Mouse (Mus musculus) liver (tissue): ENCODE results near the gene Serpinf1.
"Not testable (repeated sequence)": the region's sequence is repeated elsewhere in the genome, so short reads cannot be mapped to it uniquely, and the experiment has no call there.

Source experiments
- DNase-seq: peaks from one replicate; pipeline ENCODE4 v3.0.0-alpha.2; 2020; ENCODE audit warnings: mixed read lengths

Serpinf1 gene

DNA sequence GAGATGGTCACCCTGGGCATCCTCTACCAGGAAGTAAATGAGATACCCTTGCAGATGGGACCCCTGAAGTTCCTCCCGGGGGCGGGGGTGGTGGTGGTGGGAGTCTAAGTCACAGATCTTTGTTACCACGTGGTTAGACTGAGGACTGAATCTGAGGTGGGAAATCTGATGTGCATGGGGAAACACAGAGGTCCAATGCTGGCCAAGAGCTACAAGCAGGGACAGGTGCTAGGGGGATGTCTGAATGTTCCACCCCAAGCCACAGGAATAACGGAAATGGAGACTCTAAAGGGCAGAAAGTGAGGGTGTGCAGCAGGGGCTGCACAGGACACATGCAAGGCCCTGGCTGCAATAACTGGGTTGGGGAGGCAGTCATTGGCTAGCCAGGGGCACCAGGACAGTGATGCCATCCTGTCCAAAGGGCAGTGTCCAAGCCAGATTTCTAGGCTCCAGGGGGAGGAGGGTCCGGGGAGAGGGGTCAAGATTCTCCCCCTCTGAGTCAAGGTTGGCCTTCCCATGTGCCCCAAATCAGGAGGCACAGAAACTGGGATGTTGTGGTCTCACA lies 1.6 kb downstream of the Serpinf1 start:
- no peak for DNase-seq

DNA sequence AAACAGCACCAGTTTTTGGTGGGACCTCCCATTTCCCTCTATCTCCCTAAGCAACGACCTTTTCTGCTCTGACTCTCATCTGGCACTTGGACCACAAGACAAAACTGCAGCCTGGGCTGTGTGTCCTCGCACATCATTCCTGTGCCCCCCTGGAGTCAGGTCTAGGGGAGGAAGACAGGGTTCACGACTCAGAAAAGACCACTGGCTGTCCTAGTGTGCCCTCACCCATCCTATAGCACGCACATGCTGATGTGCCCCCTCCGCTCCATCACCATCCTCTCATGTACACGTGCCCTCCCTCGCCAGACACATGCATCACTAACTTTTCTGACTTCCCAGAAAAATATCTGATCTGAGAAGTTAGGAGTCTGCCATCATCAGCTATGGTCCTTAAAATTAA lies 2.5 kb downstream of the Serpinf1 start:
- no peak for DNase-seq

DNA sequence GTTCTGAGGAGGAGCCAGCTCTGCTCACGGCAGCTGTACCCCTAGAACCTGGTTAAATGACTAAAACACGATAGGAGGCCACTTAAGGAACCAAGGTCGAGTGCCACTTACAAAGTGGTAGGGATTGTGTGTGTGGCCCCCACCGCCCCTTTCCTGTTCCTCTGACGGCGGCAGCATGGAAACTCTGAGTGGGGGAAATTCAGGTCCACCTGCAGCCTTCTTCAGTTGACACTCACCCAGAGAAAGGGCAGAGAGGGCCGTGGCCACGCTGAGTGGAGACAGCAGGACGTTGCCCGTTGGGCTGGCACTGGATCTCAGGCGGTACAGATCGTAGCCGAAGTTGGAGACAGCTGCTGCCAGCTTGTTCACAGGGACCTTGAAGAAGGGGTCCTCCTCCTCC lies 6.5 kb downstream of the Serpinf1 start:
- DNase-seq, result no peak

DNA sequence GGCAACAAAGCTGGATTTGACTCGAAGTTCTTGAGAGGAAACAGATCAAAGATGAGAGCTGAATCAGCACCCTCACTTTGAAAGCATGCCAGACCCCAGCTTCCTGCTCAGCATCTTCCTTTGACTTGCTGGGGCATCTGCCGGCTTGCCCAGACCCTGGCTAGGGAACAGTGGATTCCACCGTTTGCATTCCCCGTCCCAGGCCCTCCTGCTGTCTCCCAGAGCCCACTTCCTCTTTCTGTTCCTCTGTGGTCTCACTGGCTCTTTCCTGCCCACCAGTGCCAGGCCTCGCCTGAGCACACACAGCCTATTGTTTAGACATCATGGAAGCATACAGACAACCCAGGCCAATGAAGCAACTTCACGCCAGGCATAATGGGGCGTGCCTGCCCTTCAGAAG lies 7.4 kb downstream of the Serpinf1 start:
- no peak for DNase-seq

DNA sequence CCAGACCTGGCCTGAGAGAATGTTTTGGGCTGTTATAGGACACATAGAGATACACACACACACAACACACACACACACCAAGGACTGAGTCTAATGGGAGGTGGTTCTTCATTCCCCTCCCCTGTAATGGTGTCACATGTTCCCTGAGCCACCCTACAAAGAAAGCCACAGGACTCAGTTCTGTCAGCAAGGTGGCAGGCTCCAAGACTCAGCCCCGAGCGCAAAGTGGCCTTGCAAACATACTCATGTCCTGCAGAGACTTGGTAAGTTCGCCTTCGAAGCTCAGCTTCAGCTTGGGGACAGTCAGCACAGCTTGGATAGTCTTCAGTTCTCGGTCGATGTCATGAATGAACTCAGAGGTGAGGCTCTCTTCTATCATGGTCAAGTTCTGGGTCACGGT lies 11.9 kb downstream of the Serpinf1 start:
- DNase-seq, result no peak

DNA sequence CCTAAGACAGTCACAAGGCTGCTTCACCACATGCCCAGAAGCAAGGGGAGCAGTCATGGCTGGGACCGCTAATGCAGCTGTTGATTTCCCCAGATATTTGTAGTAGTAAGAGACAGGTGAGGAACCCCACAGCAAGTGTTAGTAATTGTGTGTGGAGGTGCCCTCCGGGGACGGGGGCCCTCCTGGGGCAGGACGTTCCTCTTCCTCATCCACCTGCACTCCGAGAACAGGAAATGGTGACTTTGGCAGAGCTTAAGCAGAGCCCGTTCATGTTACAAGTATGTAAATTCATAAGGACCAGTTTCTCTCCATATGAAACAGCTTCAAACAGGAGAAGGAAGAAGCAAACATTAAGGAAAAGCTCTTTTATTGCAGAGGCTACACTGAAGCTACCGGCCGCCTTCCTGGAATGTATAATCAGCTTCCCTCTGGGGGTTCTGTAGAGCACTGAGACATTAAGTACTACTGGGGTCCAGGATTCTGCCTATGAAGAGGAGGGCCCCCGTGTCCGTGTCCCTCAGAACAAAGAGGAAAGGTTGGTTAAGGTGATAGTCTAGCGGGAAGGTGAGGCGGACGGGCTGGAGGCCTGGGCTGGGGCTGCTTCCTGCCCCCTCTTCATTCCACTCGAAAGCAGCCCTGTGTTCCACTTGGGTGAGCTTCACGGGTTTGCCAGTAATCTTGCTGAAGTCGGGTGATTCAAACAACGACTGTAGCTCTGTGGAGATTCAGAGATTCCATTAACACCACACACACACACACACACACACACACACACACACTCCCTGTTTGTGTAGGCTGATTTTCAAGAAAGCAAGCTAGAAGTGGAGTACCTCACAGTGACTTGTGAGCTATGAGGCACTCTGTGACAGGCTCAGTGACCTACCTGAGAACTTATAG lies 12.6 kb downstream of the Serpinf1 start:
- DNase-seq, result no peak

DNA sequence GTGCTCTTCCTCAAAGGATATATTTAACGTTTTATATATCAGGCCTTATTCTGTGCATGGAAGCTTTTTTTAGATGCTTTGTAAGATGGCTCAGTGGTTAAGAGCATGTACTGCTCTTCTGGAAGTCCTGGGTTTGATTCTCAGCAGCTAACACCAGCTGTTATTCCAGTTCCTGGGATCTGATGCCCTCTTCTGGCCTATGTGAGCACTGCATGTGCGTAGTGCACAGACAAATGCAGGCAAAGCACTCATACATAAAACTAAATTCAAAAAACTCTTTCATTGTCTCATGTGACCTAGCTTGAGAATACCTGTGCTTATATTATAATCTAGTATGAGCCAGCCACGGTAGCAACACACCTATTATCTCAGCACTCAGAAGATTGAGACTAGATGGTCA lies 15.6 kb downstream of the Serpinf1 start:
- peak; percentile 76 for DNase-seq

DNA sequence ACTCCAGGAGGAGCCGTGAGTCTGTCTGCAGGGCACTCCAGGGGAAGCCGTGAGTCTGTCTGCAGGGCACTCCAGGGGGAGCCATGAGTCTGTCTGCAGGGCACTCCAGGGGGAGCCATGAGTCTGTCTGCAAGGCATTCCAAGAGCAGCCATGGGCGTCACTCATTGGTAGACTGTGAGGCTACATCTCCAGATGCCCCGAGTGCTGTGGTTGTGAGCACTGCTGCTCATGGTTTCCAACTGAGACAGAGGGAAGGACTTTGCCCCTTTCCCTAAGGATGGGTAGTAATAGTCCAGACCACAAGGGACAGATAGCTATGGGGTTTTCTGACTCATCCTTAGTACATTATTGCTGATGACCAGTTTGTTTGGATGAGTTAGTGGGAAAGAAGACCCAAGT lies 16.4 kb downstream of the Serpinf1 start:
- no peak for DNase-seq

DNA sequence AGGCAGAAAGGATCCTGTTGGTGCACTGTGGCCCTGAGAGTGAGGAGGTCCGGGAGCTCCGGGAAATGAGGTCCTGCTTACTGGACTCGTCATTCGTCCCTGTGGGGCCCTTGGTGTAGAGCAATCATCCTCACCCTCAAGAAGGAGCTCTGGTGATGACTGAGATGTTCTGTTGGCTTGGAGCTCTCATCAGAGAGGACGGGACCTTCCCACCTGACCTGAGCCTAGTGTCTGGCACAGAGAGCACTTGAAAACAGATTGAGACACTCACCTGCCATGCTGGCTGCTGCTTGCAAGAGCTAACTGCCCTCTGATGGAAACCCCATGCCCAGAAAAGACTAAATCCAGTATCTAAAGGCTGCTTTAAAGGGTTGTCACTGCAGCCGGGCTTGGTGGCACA lies 17.7 kb downstream of the Serpinf1 start:
- DNase-seq, result no peak

DNA sequence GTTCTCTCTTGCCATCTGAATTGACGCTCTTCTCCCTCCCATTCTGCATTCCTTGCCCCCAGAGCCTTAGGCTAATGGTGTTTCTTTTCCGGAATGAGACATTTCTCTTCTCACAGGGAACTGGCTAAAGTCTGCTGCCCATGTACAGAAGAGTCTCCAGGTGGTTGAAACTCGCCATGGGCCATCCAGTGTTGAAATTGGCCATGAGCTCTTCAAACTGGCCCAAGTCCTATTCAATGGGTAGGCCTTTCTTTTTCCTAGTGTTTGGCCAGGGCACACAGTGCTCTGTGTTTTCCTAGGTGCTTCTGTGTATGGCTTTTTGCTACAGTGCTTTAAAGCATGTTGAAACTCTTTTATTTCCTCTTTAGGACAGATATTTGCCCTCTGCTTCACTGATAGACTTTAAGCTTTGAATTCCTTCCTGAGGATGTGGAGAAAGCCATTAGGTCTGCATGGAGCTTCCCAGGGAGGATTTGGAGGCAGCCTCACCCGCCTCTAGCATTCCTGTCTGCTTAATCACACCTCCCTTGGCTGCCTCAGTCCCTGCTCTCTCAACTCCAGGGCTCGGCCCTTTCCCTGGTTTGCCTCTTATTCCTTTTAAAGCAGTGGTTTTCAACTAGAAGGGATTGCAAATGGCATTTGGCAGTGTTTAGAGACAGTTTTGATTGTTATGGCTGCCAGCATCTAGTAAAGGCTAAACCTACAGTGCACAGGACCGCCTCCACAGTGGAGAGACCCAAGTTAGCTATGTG lies 19.0 kb downstream of the Serpinf1 start:
- no peak for DNase-seq

DNA sequence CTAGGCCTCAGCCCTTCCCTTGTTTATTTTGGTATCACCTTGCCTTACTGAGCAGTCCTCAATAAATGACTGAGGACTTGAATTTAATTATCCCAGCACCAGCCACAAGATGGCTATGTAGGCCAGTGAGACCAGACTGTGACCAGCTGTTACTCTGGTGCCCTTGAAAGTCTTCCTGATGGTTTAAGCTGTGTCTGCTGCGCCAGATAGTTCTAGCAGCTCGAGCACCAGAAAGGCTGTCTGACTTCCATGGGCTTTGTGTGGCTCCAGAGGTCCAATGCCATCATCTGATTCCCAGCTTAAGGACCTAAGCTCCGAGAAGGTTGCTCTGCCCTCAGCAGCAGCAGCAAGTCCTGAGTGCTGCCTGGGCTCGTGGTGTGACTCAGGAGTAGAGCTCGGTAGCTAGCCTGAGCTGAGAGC lies 20.2 kb downstream of the Serpinf1 start:
- no peak for DNase-seq

DNA sequence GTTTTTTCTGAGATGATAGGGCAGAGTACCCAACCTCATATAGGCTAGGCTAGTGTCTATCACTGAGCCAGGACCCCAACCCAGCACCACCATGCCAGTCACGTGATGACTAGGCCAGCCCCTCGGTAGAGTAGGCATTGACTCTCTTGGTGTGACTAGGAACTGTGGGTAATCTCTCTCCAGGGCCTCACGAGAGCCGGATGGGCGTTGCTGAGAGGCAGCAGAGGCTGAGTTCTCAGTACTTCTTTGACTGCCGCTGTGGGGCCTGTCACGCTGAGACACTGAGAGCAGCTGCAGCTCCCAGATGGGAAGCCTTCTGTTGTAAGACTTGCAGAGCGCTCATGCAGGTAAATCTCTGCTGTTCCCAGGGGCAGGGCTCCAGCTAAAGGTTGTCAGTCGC lies 22.4 kb downstream of the Serpinf1 start:
- no peak for DNase-seq

DNA sequence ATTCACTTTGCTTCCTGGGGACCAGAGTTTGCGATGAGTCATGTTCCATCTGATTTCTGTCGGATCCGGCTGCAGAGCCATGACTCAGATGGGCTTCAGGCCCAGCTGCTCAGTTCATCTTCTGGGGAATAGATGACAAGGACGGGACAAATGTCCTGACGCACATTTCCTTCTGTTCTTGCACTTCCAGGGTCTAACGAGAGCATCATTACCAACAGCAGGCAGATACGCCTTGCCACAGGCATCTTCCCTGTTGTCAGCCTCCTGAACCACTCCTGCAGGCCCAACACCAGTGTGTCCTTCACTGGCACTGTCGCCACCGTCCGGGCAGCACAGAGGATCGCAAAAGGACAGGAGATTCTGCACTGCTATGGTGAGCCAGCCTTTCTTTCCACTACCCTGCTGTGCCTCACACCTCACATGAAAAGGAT lies 23.1 kb downstream of the Serpinf1 start:
- DNase-seq, result no peak

DNA sequence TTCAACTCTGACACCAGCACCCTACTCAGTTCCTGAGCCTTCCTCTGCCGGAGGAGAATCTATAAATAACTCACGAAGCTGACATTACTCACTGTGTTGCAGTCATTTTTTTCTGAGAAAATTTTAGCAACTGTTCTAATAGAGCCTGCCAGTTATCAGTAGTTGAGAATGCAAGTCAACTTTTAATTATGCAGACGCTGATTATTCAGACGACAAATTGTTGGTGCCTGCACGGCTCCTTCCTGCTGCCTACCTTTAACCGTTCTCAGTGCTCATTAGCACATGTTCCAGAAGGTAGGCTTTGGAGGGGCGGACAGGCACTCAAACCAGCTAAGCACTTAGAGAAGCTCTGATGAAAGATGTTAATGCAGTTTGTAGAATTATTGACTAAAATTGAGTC lies 25.0 kb downstream of the Serpinf1 start:
- DNase-seq, result no peak

DNA sequence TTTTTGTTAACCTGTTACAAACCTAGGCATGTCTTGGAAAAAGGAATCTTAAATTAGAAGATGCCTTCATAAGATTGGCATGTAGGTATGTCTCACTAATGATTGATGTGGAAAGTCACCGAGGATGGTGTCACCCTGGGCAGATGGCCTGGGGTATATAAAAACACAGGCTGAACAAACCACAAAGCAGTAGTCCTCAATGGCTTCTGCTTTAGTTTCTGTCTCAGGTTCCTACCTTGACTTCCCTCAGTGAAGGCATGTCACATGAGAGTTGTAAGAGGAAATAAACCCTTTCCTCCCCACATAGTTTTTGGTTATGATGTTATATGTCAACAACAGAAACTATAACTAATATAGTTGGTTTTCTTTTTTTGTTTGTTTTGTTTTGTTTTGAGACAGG lies 26.9 kb downstream of the Serpinf1 start:
- DNase-seq, result no peak

DNA sequence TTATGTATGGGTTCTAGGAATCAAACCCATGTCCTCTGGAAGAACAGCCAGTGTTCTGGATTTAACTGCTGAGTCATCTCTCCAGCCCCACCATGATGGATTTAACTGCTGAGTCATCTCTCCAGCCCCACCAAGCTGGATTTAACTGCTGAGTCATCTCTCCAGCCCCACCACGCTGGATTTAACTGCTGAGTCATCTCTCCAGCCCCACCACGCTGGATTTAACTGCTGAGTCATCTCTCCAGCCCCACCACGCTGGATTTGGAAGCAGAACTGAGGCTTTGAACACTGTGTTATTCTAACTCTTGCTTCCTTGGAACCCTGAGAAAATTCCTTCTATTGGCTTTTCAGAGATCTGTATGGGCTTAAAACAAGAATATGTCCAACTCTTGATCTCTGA lies 39.0 kb downstream of the Serpinf1 start:
- not testable (repeated sequence) for DNase-seq

DNA sequence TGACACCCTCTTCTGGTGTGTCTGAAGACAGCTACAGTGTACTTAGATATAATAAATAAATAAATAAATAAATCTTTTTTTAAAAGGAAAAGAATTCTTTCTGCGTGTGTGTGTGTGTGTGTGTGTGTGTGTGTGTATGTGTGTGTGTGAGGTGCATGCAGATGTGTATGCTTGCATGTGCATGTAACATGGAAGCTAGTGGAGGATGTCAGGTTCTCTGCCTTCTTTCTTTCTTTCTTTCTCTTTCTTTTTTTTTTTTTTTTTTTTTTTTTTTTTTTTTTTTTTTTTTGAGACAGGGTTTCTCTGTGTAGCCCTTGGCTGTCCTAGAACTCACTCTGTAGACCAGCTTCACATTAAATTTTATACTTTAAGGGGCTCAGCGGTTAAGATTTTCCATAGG lies 43.7 kb downstream of the Serpinf1 start:
- not testable (repeated sequence) for DNase-seq

DNA sequence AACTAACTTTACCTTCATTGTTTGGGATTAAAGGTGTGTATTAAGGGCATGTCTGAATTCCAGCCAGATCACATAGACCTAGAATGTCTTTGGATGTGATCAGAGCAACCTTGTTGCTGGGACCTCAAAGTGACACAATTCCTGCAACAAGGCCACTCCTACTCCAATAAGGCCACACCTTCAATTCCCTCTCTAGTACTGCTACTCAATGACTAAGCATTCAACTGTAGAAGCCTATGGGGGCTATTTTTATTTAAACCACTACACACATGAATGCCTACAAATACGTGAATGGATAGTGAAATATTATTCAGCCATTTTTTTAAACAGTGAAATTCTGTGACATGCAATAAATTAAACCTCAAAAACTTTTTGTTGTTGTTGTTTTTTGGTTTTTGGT lies 45.4 kb downstream of the Serpinf1 start:
- no peak for DNase-seq
